Mouse (Mus musculus) megakaryocyte, embryonic 14.5 days (primary cell): ENCODE measurements around the gene Tmem198.

Source experiments
- FLI1 ChIP-seq: IDR thresholded peaks from 2 replicates; pipeline ENCODE4 v1.6.1; 2012; ENCODE audit warnings: low read length, inconsistent platforms, mixed read lengths
- GATA1 ChIP-seq: IDR thresholded peaks from 3 replicates; pipeline ENCODE4 v1.6.1; 2012; ENCODE audit warnings: mixed read lengths, low read length, inconsistent platforms, borderline replicate concordance

GRCm38 (mm10) chr1:75446656-75447055 lies 32.7 kb upstream of the Tmem198 start:
- TF ChIP-seq GATA1, result no peak
- no peak for TF ChIP-seq FLI1
